Mouse (Mus musculus): ENCODE measurements at regions not wholly inside any gene's neighbourhood (a gene's known extent, or its start where the extent isn't known, plus 50 kb on each side); places are given as distances from the start of the nearest gene placed in this dataset.
A peak's percentile ranks its signal among the peaks of the same experiment; 100 is the strongest.

DNA sequence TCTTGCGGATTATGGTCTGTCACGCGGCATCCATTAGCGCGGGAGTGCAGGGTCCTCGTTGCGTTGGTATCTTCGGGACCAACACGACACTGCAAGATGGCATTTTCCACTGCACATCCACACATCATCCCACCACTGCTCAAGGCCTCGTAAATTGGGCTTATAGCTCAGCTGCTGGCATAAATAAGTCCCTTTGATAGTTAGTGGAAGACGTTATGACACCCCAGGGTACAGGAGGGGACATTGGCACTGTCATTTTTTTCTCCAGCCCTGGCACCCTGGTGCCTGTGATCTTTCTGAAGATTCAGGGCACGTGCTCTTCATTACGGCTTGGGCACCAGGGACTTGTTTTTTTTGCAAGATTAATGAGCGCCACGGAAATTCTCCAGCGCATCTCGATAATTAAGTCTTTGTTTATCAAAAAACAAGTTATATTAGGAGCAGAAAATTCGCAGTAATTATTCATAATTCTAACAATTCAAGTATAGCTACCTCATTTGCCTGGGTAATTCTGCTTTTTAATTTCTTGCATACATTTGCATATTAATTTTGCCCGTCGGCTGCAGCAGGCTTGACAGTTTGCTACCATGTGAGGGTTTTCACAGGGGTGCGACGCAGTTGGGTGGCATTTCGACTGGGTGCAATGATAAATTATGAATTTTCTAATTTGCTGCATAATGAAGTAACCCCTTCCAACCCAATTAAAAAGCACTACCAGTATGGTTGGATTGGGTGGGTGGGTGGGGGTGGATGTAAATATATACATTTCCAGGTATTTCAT is 119.1 kb downstream of the Vrk1 start:
- intact Hi-C loops (cut with DNase I): no loop called here
- no peak for DNase-seq

DNA sequence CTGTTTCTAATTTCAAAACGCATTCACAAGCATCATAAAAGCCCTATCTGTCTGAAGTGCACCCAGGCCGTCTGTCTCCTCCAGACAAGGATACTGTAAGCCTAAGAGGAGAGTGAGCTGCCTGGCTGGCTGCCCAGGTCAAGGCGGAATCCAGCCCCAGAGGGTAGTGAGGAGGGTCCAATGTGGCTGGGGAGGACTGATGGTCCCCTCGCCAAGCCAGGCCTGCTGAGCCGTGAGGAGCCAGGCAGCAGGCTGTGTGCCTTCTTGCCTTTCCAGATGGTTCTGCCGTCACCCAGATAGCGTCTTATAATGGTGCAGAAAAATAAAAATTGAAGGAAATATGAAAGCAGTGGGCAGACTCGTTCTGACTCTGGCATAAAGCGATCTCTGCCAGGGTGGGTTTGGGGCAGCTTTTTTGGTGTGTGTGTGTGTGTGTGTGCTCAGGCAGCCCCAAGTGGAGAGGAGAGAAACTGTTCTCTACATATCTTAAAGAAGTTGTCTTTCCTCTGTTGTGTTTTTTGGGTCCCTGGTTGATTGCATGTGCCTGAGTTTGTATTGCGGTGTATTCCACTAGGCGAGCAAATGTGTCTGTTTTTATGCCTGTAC is 120.1 kb downstream of the Vrk1 start:
- peak; percentile 81 for DNase-seq
- intact Hi-C loops (cut with DNase I): no loop called here

DNA sequence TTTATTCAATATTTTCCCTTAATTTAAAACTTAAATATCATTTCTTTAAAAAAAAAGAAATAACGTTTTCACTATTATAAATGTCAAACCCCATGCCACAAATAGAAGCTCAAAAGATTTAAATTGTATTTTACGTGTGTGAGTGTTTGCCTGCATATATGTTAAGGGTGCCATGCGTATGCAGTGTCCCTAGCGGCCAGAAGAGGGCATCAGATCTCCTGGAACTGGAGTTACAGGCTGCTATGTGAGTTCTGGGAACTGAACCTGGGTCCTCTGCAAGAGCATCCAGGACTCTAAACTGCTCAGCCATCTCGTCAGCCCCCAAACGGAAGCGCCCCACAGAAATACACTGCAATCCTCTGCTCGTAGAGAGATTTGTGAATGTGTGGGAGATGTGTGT is 122.7 kb downstream of the Vrk1 start:
- no peak for DNase-seq
- intact Hi-C loops (cut with DNase I): no loop called here

DNA sequence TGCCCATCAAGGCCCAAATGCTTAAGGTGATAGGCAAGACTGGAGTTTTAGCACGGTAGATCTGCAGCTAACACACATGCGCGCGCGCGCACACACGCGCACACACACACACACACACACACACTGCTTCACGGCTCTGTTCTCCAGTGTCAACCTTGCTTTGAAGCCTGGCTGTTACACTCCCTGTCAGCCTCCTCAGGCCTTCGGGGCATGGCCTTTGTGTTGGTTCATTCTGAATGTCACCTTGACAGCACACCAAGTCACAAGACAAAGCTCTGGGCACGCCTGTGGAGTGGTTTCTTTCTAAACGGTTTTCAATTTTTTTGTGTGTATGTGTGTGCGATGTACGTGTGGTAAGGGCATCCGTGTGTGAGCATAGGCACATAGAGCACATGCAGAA is 128.4 kb downstream of the Vrk1 start:
- DNase-seq: no peak
- intact Hi-C loops (cut with DNase I): no loop called here

DNA sequence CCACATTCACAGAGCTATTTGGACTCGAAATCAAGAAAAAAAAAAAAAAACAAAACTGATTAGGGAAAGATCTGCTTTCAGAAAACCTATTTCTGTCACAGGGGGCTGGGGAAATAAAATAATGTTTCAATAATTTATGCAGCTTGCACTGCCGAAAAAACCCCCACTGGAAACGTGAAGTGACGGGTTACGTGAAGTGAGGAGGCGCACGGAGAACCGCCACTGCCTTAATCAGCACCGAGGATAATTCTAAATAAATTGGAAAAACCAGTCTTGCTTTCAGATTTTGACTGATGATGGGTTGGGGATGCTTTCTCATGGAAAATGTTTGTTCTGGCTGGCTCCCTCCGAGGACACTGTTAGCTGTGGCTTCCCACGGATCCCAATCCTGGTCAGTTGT is 129.5 kb downstream of the Vrk1 start:
- intact Hi-C loops (cut with DNase I): no loop called here
- no peak for DNase-seq

DNA sequence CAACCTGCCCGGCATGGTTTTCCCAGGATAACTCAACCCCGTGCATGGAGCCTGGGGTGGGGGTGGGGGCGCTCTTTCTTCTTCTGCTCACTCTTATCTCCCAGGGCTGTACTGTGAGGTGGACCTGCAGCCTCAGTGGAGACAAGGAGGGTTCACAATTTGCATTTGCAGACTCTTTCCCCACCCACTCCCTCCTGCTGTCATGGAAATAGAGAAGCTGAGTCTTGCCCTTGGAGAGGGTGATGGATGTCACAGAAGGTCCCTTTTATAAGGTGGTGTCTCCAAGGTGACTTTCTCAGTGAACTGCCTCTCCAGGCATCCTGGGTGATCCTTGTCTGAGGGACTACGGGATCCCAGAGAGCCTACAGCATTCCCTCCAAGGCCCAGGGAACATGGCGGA is 129.9 kb downstream of the Vrk1 start:
- DNase-seq: no peak
- intact Hi-C loops (cut with DNase I): no loop called here

DNA sequence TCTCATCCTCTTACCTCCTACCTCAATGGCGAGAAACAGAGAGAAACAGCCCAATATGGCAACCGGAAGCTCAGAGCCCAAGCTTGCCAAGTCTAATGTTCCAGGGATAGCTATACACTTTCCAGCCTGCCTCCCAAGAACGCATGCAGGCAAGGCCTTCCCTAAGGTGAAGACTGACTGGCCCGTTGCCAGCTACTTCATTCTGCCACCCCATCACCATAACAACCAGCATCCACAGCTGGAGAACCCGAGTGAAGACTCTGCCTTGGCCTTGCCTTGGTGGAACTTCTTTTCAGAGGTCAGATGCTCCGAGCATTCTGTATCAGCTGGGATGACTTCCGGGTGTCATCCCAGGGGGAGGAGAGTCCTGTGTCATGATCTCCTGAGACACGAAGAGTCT is 130.6 kb downstream of the Vrk1 start:
- intact Hi-C loops (cut with DNase I): no loop called here
- DNase-seq: no peak

DNA sequence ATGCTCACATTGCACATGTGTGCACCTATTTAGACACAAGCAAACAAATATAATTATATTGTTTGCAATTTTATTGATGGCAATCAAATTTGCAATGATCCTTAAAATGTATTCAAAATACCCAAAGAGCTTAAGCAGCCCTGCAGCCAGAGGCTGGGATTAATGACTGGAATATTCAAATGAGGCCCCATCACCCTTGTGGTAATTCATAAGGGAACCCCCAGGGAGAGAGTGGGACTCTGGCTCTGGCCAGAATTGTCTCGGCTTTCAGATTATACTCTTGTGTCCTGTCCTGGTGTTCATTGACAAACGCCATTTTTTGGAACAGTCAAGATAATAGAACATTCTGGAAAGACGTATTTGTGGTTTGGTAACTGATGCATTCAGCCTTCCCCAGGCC is 133.5 kb downstream of the Vrk1 start:
- no peak for DNase-seq
- intact Hi-C loops (cut with DNase I): no loop called here

DNA sequence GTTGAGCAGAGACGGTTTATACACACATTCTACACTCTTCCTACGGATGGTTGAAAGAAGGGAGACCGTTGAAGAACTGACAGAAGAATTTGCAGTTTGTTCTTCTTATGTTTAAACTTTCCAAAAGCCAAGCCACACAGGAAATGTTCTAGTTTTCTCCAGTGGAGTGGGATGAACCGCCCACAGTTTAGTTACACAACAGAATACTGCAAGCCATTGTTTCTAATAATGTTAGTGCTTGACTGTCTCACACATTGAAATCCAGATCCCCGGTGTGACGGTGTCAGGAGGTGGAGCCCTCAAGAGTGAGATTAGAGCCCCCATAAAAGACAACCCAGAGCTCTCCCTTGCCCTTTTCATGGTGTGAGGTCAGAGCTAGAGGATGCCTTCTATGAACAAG is 146.8 kb downstream of the Vrk1 start:
- intact Hi-C loops (cut with DNase I): no loop called here
- no peak for DNase-seq

DNA sequence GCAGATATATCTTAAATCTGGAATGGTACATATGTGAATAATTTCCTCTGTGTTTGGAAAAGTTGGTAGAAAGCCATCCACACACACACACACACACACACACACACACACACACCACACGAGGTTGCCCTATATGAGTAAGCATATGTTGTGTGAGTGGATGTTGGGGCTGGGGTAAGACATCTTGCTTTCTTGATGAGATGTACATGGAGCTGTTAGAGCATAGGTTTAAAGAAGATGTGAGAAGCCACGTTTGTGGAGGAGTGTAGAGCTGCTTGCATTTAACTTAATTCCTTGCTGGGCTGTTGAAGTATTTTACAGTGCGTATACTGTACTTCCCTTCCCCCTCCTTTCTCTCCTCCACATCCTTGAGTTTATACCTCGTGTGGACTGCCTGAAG is 147.8 kb downstream of the Vrk1 start:
- no peak for DNase-seq
- intact Hi-C loops (cut with DNase I): no loop called here

DNA sequence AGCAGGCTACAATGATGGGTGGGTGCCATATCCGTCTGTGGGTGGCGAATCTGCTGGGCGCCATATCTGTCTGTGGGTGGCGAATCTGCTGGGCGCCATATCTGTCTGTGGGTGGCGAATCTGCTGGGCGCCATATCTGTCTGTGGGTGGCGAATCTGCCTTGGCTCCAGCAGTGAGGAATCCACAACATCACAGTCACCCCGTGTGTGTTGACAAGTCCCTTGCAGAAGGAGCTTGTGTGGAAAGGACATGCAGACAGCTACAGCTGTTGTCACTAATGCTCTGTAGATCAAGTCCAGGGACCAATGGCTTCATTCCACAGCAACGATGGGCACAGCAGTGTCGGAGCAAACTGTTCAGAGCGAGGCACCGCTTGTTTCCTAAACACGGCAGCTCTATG is 148.6 kb downstream of the Vrk1 start:
- intact Hi-C loops (cut with DNase I): no loop called here
- no peak for DNase-seq

DNA sequence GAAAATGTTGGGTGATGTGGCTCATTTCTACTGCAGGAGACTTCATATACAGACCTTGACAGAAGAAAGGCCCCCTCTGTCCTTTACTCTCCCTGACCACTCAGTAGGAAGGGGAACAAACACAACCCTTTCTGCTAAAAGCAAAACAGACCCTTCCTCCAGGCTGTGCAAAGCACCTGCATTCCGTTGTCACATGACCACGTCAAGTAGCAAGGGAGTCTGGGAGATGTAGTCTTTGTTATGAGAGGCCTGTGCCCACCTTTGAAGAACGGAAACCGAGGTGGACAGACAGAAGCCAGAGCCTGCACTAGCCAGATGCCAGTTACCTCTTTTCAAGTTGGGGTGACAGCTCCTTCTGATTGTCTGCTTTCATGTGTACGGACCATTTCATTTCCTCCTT is 161.3 kb downstream of the Vrk1 start:
- intact Hi-C loops (cut with DNase I): no loop called here
- DNase-seq: no peak

DNA sequence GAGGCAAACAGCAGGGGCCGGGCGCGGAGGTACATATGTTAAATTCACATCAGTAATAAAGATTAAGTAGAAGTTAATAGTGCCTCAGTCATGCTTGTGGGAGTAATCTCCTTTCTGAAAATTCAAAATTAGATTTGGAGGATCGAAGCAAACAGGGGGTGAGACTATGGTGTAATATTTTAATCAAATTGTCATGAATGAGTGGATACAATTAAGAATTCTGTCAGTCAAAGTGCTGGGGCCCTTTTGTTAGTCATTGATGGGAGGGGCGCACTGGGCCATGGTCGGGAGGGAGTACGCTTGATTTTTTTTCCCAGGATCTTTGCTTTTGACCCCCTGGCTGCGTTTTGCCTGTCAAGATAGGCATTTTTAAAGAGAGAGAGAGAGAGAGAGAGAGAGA is 163.2 kb downstream of the Vrk1 start:
- no peak for DNase-seq
- intact Hi-C loops (cut with DNase I): no loop called here

DNA sequence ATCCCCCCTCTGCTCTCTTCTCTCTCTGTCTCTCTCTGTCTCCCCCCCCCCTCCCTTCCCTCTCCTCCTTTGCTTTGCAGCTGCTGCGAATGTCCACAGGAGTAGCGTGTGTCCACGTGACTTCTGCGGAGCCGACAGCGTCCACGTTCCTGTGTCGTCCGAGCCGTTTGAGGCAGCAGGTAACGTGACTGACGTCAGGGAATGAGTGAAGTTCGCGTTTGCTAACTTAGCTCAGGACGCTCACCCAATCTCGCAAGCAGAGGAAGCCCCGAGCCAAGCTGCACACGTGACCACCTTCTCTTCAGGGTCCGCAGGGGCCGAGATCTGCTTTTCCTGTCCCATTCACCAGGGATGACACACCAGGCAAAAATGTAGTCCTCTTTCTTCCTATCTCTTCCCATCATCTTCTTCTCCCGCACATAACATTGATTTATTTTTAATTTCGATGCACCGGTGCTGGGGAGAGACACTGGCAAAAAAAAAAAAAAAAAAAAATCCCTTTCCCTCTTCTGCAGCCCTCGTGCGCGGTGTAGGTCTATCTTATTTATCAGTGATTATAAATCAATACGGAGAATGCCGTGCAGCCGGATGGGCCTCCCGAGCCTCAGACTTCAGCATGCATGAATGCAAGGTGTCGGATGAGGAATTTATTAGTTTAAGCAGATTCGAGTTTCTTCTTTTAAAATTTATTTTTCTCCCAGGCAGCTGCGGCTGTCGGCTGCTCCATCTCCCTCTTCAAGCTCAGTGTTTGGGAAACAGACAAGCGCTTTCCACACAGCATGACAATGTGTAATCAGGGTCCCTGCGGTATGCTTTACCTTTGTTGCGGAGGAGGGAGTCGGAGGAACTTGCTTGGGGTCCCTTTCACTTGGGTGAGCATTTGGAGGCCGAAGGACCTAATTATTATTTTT is 164.3 kb downstream of the Vrk1 start:
- intact Hi-C loops (cut with DNase I): no loop called here
- DNase-seq: no peak

DNA sequence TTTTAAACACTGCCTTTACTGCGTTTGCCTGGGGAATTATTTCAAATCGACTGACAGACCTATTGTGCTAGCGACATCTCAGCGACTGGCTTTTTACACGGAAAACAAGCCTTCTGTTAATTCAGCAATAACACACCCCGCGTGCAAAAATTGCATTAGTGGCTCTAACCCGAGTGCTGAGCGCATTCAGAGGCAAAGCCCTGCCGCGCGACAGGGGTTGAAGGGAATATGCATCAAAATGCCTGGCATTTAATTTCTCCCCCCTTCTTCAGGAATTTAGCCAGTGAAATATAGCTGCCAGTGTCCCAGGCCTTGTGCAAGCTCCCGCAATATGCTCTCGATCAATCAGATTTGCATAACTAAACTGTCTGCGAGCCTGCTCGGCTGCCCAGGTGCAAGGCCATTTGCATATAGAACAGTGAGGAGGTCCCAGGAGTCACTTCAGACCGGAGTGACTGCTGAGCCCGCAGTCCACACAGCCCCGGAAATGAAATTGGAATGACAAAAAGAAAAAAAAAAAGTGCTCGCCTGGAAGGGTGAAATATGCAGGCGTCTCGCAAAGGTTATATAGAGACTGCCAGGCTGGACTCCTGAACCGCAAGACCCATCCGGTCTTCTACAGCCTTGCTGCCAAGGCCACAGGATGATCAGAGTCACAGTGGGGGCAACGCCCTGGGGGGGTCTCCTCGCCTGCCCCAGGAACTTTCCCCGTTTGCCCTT is 165.1 kb downstream of the Vrk1 start:
- no peak for DNase-seq

DNA sequence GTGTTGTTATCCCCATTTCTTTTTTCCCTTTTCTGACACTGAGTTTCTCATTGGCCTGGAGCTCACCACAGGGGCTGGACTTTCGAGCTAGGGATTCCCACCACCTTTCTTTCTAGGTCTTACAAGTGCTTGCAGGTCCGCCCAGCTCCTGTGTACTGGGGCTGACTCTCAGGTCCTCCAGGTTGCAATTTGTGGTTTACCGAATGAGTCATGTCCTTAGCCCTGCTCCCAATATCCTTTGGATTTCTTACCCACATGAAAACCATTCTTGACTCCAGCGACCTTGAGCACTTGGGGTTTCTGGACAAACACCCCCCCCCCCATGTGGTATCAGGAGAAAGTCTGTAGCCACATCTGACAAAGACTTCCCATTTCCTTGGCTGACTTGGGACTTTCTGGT is 167.3 kb downstream of the Vrk1 start:
- intact Hi-C loops (cut with DNase I): no loop called here
- DNase-seq: no peak

More for the DNA sequence above, 165.1 kb downstream of the Vrk1 start:
- intact Hi-C loops (cut with DNase I): no loop called here

DNA sequence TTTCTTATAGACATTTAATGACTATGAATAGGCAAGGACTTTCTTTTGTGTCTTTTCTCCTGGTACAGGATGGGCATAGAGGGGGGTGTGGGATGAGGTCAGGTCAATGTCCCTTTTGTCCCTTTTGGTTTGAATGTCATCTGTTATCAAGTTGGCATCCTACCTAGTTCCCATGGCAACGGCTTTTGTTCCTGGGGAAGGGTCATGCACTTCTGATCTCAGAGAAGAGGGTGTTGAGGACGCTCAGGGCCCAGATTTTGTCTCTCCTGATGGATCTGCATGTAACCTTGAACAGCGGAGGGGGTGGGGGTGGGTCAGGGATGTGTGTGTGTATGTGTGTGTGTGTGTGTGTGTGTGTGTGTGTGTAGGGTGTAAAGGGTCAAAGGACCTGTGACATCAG is 167.8 kb downstream of the Vrk1 start:
- intact Hi-C loops (cut with DNase I): no loop called here
- no peak for DNase-seq

DNA sequence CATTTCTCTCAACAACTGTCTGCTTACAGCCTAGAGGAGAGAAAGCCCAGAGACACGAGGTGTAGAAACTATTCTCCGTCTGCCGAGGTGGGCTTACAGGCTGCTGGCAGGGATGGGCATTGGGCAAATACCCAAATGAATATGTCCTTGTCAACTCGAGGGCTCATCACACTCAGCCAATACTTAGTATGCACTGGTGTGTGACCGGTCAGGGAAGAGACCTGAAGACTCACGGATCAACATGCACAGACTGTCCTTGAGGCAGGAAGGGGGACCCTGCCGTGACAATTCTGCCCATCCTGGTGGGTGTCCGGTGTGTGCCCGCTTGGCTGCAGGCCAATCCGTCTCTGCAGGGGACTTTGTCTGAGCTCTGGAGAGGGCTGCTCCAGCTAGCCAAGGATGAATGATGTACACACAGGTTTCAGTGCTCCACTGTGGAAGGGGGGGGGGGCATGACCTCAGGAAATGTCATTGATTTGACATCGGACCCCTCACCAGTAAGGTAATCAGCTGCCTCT is 168.7 kb downstream of the Vrk1 start:
- intact Hi-C loops (cut with DNase I): no loop called here
- DNase-seq: peak; percentile 66

DNA sequence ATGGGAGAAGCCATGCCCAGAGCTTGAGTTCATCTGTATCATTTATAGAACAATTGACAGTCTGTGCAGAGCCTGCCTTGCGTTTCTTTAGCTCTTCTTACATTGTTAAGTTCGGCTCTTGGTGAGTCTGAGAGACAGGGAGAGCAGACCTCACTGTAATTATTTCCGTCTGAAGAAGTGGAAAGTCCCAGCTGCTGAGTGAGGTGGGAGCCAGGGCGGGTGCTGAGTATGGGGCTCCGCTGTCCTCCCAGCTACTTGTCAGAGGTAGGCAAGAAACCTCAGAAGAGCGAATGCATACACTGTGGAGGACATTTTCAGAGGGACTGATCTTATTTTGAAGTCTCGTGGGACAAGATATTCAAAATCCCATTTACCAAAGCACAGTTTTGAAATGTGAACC is 172.9 kb downstream of the Vrk1 start:
- intact Hi-C loops (cut with DNase I): no loop called here
- no peak for DNase-seq

DNA sequence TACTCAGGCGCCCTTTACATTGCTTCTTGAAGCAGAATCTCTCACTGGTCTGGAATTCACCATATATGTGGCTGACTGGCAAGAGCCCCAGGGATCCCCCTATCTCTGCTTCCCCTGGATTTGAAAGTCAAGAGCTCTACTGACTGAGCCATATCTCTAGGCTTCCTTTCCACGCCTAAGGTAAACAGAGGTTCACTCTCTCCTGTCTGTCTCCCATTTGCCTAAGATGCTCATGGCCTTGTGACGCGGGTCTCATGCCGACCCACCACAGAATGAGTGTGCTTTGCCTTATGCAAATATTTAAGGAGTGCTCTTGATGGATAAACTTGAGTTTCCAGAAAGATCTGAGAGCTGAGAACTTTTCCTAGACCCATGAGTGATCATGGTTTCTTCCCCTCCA is 173.9 kb downstream of the Vrk1 start:
- intact Hi-C loops (cut with DNase I): no loop called here
- DNase-seq: no peak

Measured in left cerebral cortex, postnatal 4 days (tissue).